Mouse (Mus musculus): Measurements from ENCODE around the gene Ccdc50. TPM values are rescaled to one million over a fixed set of nuclear protein-coding genes. Genes with fewer than 3 reads are reported as not detected.

Ccdc50 gene
- 57.3 and 86.1 TPM in 2 replicates for polyA plus RNA-seq (2014; fragmentation: Nextera tagmentation; extraction: Ambion mirVana)

DNA sequence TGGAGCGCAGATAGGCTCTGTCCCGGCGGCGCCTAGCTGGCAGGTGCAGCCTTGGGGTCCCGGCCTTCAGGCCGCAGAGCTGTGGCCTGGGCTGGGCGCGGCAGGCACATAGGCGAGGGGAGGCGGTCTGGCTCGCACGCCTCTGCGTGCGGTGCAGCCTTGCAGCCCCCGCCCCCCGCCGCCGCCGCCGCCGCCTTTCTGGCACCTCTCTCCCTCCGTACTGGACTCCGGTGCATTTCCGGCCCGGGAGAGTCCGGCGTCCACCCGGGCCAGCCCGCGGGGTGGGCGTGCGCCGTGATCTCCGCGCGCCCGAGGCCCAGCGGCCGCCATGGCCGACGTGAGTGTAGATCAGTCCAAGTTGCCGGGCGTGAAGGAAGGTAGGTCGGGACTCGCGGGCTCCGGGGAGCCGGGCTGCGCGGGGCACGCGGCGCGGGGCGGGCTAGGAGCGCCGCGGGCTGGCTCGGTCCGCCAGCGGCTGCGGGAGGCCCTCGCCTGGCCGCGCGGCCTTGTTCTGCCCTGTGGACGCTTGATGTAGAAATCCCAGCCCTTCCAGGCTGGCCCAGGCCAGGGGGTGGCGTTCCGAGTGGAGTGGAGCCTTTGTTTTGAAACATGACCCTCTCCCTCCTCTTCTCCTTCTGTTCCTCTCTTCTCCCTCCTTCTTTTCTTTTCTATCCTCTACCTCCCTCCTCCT lies at the start of gene Ccdc50:
Gene Ccdc50 (plus strand): TSS at position 109 of the 691 bp plus-strand sequence.
- peak within 1 kb of the TSS; percentile 70 for H3K4me2 ChIP-seq (replicated peaks; ENCODE audit: low read depth, low read length)
- peak within 1 kb of the TSS; percentile 95 for H3K27ac ChIP-seq (ENCODE audit: low read depth, low read length)
- H3K4me3 ChIP-seq (ENCODE audit: low read length), result peak within 1 kb of the TSS; percentile 90
- ATAC-seq (ENCODE audit: low FRiP score, low TSS enrichment), result peak; percentile 99
- peak within 1 kb of the TSS; percentile 98 for H3K9ac ChIP-seq (ENCODE audit: low read depth, low read length)
- 0% methylated on average over 49 of the region's 69 CpGs for WGBS
- H3K36me3 ChIP-seq (ENCODE audit: control insufficient read depth, insufficient read depth, low read length), result no peaks in the 10 kb centered on the region
- no peaks in the 10 kb centered on the region for H3K9me3 ChIP-seq (ENCODE audit: control insufficient read depth, low read length)
- no peaks in the 10 kb centered on the region for H3K27me3 ChIP-seq (ENCODE audit: control insufficient read depth, insufficient read depth, low read length)
- H3K4me1 ChIP-seq (ENCODE audit: control insufficient read depth, insufficient read depth, low read length), result peaks cover 9% of the 10 kb centered on the region; the same call in 1 of the 2 replicates

DNA sequence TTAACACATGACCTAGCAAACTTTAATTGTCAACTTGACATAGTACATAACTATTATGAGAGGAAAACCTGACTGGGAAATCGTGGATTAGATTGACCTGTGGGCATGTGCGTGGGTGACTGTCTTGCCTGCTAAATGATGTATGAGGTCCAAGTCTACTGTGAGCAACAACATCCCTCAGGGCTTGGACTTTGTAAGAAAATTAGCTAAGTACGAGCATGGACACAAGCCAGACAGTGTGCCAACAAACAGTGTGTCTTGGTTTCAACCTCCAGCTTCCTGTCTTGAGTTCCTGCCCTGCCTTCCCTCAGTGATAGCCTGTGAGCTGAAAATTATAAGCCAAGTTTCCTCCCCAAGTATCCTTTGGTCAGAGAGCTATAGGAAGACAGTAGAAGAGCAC lies 41.1 kb upstream of the Ccdc50 start:
- Histone ChIP-seq H3K36me3 (ENCODE audit: control insufficient read depth, insufficient read depth, low read length) (no peaks in the 10 kb centered on the region), H3K9me3 (ENCODE audit: control insufficient read depth, low read length) (no peaks in the 10 kb centered on the region), H3K27me3 (ENCODE audit: control insufficient read depth, insufficient read depth, low read length) (no peaks in the 10 kb centered on the region), H3K9ac (ENCODE audit: low read depth, low read length) (no peak overlapping the region), H3K4me3 (ENCODE audit: low read length) (no peak overlapping the region), H3K4me2 (replicated peaks; ENCODE audit: low read depth, low read length) (no peak overlapping the region), H3K4me1 (ENCODE audit: control insufficient read depth, insufficient read depth, low read length) (no peaks in the 10 kb centered on the region), H3K27ac (ENCODE audit: low read depth, low read length) (no peak overlapping the region)
- WGBS, result 65% methylated on average over 3 of the region's 3 CpGs
- no peak for ATAC-seq (ENCODE audit: low FRiP score, low TSS enrichment)

GRCm38 (mm10) chr16:27348359-27348758 lies 40.3 kb upstream of the Ccdc50 start:
- H3K27ac ChIP-seq (ENCODE audit: low read depth, low read length), result no peak overlapping the region
- 75% methylated on average over 1 of the region's 1 CpGs for WGBS
- ATAC-seq (ENCODE audit: low FRiP score, low TSS enrichment), result no peak

DNA sequence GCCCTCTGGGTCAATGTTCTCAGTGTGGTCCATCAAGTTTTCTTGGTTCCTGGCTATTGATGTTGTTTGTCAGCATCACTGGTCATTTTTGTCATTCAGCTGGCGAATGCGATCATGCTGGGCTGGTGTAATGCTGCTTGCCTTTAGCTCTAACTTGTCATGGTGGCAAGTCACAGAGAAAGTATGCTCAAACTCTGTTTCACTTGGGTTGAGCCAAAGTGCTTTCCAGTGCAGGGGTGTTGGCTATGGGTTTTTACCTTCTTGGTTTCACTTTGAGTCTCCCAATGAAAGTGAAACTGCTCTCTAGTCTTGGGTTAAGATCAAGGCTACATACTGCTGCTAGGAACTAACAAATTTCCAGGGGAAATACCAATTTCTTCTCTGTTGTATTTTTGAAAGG lies 39.4 kb upstream of the Ccdc50 start:
- no peaks in the 10 kb centered on the region for H3K9me3 ChIP-seq (ENCODE audit: control insufficient read depth, low read length)
- no peaks in the 10 kb centered on the region for H3K27me3 ChIP-seq (ENCODE audit: control insufficient read depth, insufficient read depth, low read length)
- no peak overlapping the region for H3K9ac ChIP-seq (ENCODE audit: low read depth, low read length)
- H3K4me1 ChIP-seq (ENCODE audit: control insufficient read depth, insufficient read depth, low read length), result no peaks in the 10 kb centered on the region
- no peak overlapping the region for H3K4me2 ChIP-seq (replicated peaks; ENCODE audit: low read depth, low read length)
- WGBS, result 92% methylated on average over 2 of the region's 2 CpGs
- no peak for ATAC-seq (ENCODE audit: low FRiP score, low TSS enrichment)
- H3K4me3 ChIP-seq (ENCODE audit: low read length), result no peak overlapping the region
- H3K36me3 ChIP-seq (ENCODE audit: control insufficient read depth, insufficient read depth, low read length), result no peaks in the 10 kb centered on the region
- H3K27ac ChIP-seq (ENCODE audit: low read depth, low read length), result no peak overlapping the region

More at GRCm38 (mm10) chr16:27348359-27348758, 40.3 kb upstream of the Ccdc50 start:
- H3K27me3 ChIP-seq (ENCODE audit: control insufficient read depth, insufficient read depth, low read length), result no peaks in the 10 kb centered on the region
- H3K4me1 ChIP-seq (ENCODE audit: control insufficient read depth, insufficient read depth, low read length), result no peaks in the 10 kb centered on the region
- H3K36me3 ChIP-seq (ENCODE audit: control insufficient read depth, insufficient read depth, low read length), result no peaks in the 10 kb centered on the region
- H3K9me3 ChIP-seq (ENCODE audit: control insufficient read depth, low read length), result no peaks in the 10 kb centered on the region
- H3K9ac ChIP-seq (ENCODE audit: low read depth, low read length), result no peak overlapping the region
- H3K4me2 ChIP-seq (replicated peaks; ENCODE audit: low read depth, low read length), result no peak overlapping the region
- H3K4me3 ChIP-seq (ENCODE audit: low read length), result no peak overlapping the region

GRCm38 (mm10) chr16:27349878-27350532 lies 38.7 kb upstream of the Ccdc50 start:
- H3K4me2 ChIP-seq (replicated peaks; ENCODE audit: low read depth, low read length), result no peak overlapping the region
- no peak for ATAC-seq (ENCODE audit: low FRiP score, low TSS enrichment)
- no peak overlapping the region for H3K27ac ChIP-seq (ENCODE audit: low read depth, low read length)
- H3K4me3 ChIP-seq (ENCODE audit: low read length), result no peak overlapping the region
- H3K4me1 ChIP-seq (ENCODE audit: control insufficient read depth, insufficient read depth, low read length), result no peaks in the 10 kb centered on the region
- no peaks in the 10 kb centered on the region for H3K36me3 ChIP-seq (ENCODE audit: control insufficient read depth, insufficient read depth, low read length)
- H3K9ac ChIP-seq (ENCODE audit: low read depth, low read length), result no peak overlapping the region
- 84% methylated on average over 7 of the region's 7 CpGs for WGBS
- H3K9me3 ChIP-seq (ENCODE audit: control insufficient read depth, low read length), result no peaks in the 10 kb centered on the region
- no peaks in the 10 kb centered on the region for H3K27me3 ChIP-seq (ENCODE audit: control insufficient read depth, insufficient read depth, low read length)

GRCm38 (mm10) chr16:27354464-27354863 lies 34.2 kb upstream of the Ccdc50 start:
- Histone ChIP-seq H3K9me3 (ENCODE audit: control insufficient read depth, low read length) (no peaks in the 10 kb centered on the region), H3K27ac (ENCODE audit: low read depth, low read length) (no peak overlapping the region), H3K27me3 (ENCODE audit: control insufficient read depth, insufficient read depth, low read length) (no peaks in the 10 kb centered on the region), H3K4me3 (ENCODE audit: low read length) (no peak overlapping the region), H3K36me3 (ENCODE audit: control insufficient read depth, insufficient read depth, low read length) (no peaks in the 10 kb centered on the region), H3K4me1 (ENCODE audit: control insufficient read depth, insufficient read depth, low read length) (no peaks in the 10 kb centered on the region), H3K9ac (ENCODE audit: low read depth, low read length) (no peak overlapping the region), H3K4me2 (replicated peaks; ENCODE audit: low read depth, low read length) (no peak overlapping the region)
- 57% methylated on average over 2 of the region's 2 CpGs for WGBS
- ATAC-seq (ENCODE audit: low FRiP score, low TSS enrichment), result no peak

DNA sequence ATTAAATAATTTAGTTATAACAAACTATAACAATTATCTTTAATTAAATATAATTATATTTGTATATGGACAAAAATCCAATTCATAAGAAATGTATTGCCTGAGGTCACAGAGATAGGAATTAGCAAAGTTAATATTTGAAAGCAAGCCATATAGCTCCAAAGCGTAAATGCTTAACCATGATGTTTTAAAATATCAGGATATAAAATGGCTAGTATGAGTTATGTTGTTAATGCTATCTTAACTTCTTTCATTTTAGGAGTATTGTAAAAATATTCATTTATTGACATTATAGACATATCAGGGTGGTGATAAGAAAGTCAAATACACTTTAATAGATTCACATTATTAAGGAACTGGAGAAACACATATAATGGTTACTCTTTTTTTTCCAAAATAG lies 28.6 kb upstream of the Ccdc50 start:
- Histone ChIP-seq H3K4me3 (ENCODE audit: low read length) (no peak overlapping the region), H3K4me1 (ENCODE audit: control insufficient read depth, insufficient read depth, low read length) (no peaks in the 10 kb centered on the region), H3K4me2 (replicated peaks; ENCODE audit: low read depth, low read length) (no peak overlapping the region), H3K36me3 (ENCODE audit: control insufficient read depth, insufficient read depth, low read length) (no peaks in the 10 kb centered on the region), H3K27ac (ENCODE audit: low read depth, low read length) (no peak overlapping the region), H3K9me3 (ENCODE audit: control insufficient read depth, low read length) (no peaks in the 10 kb centered on the region), H3K27me3 (ENCODE audit: control insufficient read depth, insufficient read depth, low read length) (no peaks in the 10 kb centered on the region), H3K9ac (ENCODE audit: low read depth, low read length) (no peak overlapping the region)
- WGBS, result 81% methylated on average over 1 of the region's 1 CpGs
- ATAC-seq (ENCODE audit: low FRiP score, low TSS enrichment), result no peak

GRCm38 (mm10) chr16:27370191-27370590 lies 18.5 kb upstream of the Ccdc50 start, which contains the start of gene Uts2b:
Gene Uts2b, minus strand, starts transcription at chr16:27370239.
- Histone ChIP-seq H3K27me3 (ENCODE audit: control insufficient read depth, insufficient read depth, low read length) (no peaks in the 10 kb centered on the region), H3K4me3 (ENCODE audit: low read length) (no peak within 1 kb of the TSS), H3K9me3 (ENCODE audit: control insufficient read depth, low read length) (no peaks in the 10 kb centered on the region), H3K4me1 (ENCODE audit: control insufficient read depth, insufficient read depth, low read length) (no peaks in the 10 kb centered on the region), H3K9ac (ENCODE audit: low read depth, low read length) (no peak within 1 kb of the TSS), H3K4me2 (replicated peaks; ENCODE audit: low read depth, low read length) (no peak within 1 kb of the TSS), H3K27ac (ENCODE audit: low read depth, low read length) (no peak within 1 kb of the TSS), H3K36me3 (ENCODE audit: control insufficient read depth, insufficient read depth, low read length) (no peaks in the 10 kb centered on the region)
- no peak for ATAC-seq (ENCODE audit: low FRiP score, low TSS enrichment)
- 73% methylated on average over 8 of the region's 8 CpGs for WGBS

DNA sequence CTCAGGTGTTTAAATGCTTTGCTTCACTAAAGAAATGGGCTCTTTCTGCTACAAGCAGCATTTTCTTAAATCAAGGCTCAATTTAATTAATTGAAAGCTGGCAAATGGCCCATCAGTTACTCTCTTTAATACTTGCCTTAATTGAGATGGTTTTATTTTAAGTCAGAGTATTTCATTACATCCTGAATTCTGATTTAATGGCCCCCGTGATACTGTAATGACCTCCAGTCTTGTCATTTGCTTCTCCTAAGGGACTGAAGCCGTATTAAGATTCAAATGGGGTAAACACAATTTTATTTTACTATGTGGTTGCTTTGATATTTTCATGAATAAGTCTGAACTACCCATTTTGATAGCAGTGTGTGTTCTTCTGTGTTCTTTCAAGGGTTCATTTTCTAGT lies 18.0 kb upstream of the Ccdc50 start:
- no peaks in the 10 kb centered on the region for H3K9me3 ChIP-seq (ENCODE audit: control insufficient read depth, low read length)
- no peak overlapping the region for H3K4me3 ChIP-seq (ENCODE audit: low read length)
- no peaks in the 10 kb centered on the region for H3K27me3 ChIP-seq (ENCODE audit: control insufficient read depth, insufficient read depth, low read length)
- no peak overlapping the region for H3K9ac ChIP-seq (ENCODE audit: low read depth, low read length)
- no peak overlapping the region for H3K4me2 ChIP-seq (replicated peaks; ENCODE audit: low read depth, low read length)
- no peak overlapping the region for H3K27ac ChIP-seq (ENCODE audit: low read depth, low read length)
- H3K4me1 ChIP-seq (ENCODE audit: control insufficient read depth, insufficient read depth, low read length), result no peaks in the 10 kb centered on the region
- no peaks in the 10 kb centered on the region for H3K36me3 ChIP-seq (ENCODE audit: control insufficient read depth, insufficient read depth, low read length)
- 59% methylated on average over 2 of the region's 2 CpGs for WGBS
- no peak for ATAC-seq (ENCODE audit: low FRiP score, low TSS enrichment)
